Comparison of ENCODE assay signal across 9 mouse cellular contexts in the genomic region with DNA sequence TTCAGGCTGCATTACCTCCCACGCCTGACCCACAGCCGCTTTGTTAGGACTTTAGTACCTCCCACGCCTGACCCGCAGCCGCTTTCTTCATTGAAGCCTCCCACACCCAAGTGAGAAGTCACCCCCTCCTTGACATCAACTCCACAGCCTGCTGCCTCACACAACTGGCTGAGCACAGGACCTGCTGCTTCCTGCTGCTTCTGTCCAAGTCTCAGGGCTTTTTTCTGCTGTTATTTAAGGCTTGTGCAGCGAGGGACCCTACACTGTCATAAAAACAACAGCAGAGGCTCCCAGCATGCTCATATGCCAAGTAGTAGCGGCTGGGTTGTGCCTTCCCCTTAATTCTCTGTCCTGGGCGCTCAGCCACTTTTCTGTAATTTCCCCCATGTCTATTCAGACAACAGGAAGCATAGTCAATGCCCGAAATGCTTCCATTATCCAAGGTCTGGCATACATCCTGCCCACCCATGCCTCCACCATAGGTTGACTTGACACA. TPM values are rescaled to one million over a fixed set of nuclear protein-coding genes. Genes with fewer than 3 reads are reported as not detected.
DNase-seq lines count a peak whose midpoint lies in the region; ATAC-seq lines count a peak whose summit lies in the region.
"Had no signal": no experiment of that assay in that cellular context is flagged by ENCODE, and none has a peak within 500 bp of the region (broad histone marks: within the 10 kb centered on the region; RNA-seq: fewer than 3 reads in every experiment).

No protein-coding gene starts in this region.

- ATAC-seq in frontal cortex, adult (ENCODE audit: low TSS enrichment) = peak; percentile 47; the same call in 1 of the 2 replicates
- ATAC-seq in granulocyte monocyte progenitor cell, adult 5-6 weeks (replicated peaks; ENCODE audit: poor library complexity, severe bottlenecking) = no peak

- DNase-seq in frontal cortex, postnatal 36 days (ENCODE audit: low spot score in 2 of 2) = no peak
- DNase-seq in right cerebral cortex, postnatal 10 days (ENCODE audit: low spot score in 2 of 2) = peak; percentile 55 to 60
- DNase-seq in right cerebral cortex, postnatal 25 days = no peak
- DNase-seq in induced T-regulatory cell, adult 2 months (ENCODE audit: low read depth) = peak; percentile 32
- peak; percentile 43 for DNase-seq in ovary, postnatal 36 days (ENCODE audit: low spot score)
- DNase-seq in thymus, postnatal 4 days = no peak
- DNase-seq: gastrocnemius, postnatal 10 days had no signal

RNA-seq across cellular contexts. Expression of gene Cers5, which starts 15.0 kb away (rescaled TPM):
- 34.8 and 58.3 TPM in 2 replicates for total RNA-seq in granulocyte monocyte progenitor cell, adult 5-6 weeks (2014; fragmentation: Nextera tagmentation)
- 17.9 and 24.5 TPM in 2 replicates for total RNA-seq in granulocyte monocyte progenitor cell, adult 5-6 weeks (2017)

Comparison
In these comparisons a context has a peak if more than half of its experiments do, and no peak if none do; other contexts are left out.
1. DNase-seq: peak in right cerebral cortex, postnatal 10 days (2 of 2), induced T-regulatory cell, adult 2 months (single experiment) and ovary, postnatal 36 days (single experiment); none in frontal cortex, postnatal 36 days (0 of 2), right cerebral cortex, postnatal 25 days (single experiment) and thymus, postnatal 4 days (single experiment).